Mouse (Mus musculus) limb, embryonic 13.5 days (tissue): ENCODE results near the gene Angel1. TPM values are rescaled to one million over a fixed set of nuclear protein-coding genes. Genes with fewer than 3 reads are reported as not detected.

Experiments
- ATAC-seq: fragments of 200-750 bp; cut with Nextera tagmentation; 2 replicates; pipeline ENCODE4 v1.8.0; 2017; ENCODE audit warnings: low read depth, moderate number of reproducible peaks, moderate TSS enrichment; ENCODE audit not compliant: low FRiP score
- H3K27ac ChIP-seq: fragments of 300-500 bp; sonication (generic); 2 replicates; pipeline ENCODE4 v1.5.1; 2015; ENCODE audit warnings: inconsistent platforms, mild to moderate bottlenecking, moderate library complexity
- H3K27me3 ChIP-seq: fragments of 300-500 bp; sonication (generic); 2 replicates; pipeline ENCODE4 v1.6.1; 2015; ENCODE audit warnings: mild to moderate bottlenecking, inconsistent platforms
- H3K36me3 ChIP-seq: fragments of 300-500 bp; sonication (generic); 2 replicates; pipeline ENCODE4 v1.6.1; 2015; ENCODE audit warnings: inconsistent platforms, mild to moderate bottlenecking, moderate library complexity
- H3K4me1 ChIP-seq: fragments of 300-500 bp; sonication (generic); 2 replicates; pipeline ENCODE4 v1.6.1; 2015; ENCODE audit warnings: inconsistent platforms
- H3K4me2 ChIP-seq: fragments of 300-500 bp; sonication (generic); replicated peaks from 2 replicates; pipeline ENCODE4 v1.6.1; 2015; ENCODE audit warnings: inconsistent platforms, mild to moderate bottlenecking, moderate library complexity
- H3K4me3 ChIP-seq: fragments of 300-500 bp; sonication (generic); 2 replicates; pipeline ENCODE4 v1.5.1; 2015; ENCODE audit warnings: moderate library complexity, mild to moderate bottlenecking, inconsistent platforms
- H3K9ac ChIP-seq: fragments of 300-500 bp; sonication (generic); 2 replicates; pipeline ENCODE4 v1.6.1; 2015; ENCODE audit warnings: mild to moderate bottlenecking, inconsistent platforms
- H3K9me3 ChIP-seq: fragments of 300-500 bp; sonication (generic); 2 replicates; pipeline ENCODE4 v1.6.1; 2016; ENCODE audit warnings: inconsistent platforms
- WGBS: fragments of 180-500 bp; shearing (Covaris S2); methylation state at CpG from one replicate; pipeline ENCODE4 v1.1.7; 2015; 5-methylcytosine and 5-hydroxymethylcytosine counted together
- polyA plus RNA-seq: library from polyadenylated mRNA; unstranded; fragments of >200 nt; fragmentation: Nextera tagmentation; extraction: Ambion mirVana; gene quantifications from 2 replicates; pipeline ENCODE4 v1.2.1, GENCODE M21; 2015

Angel1 gene
- polyA plus RNA-seq, 1 experiment from 2014 or later = 11.0 TPM

DNA sequence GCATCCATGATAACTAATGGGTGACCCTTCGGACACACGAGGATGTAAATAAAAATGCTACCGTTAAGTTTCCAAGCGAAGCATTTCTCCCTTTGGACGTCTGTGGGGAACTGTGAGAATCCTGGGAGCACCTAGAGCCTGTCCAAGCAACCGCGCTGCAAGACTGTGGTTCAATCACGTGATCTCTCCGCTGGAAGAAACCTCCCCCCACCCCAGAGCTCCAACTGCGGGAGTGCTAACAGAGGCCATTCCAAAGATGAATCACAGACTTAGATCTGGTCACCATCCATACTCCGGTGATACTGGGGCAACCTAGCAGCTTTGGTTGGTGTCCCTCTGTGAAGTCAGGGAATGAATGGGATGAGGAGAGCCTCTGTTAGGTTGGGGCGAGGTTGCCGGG, 34.8 kb upstream of the Angel1 start:
- no peak for ATAC-seq
- no peak overlapping the region for H3K4me2 ChIP-seq
- WGBS = 72% methylated on average over 13 of the region's 13 CpGs
- no peak overlapping the region for H3K4me3 ChIP-seq
- H3K27me3 ChIP-seq = no peaks in the 10 kb centered on the region
- H3K27ac ChIP-seq = no peak overlapping the region
- H3K9me3 ChIP-seq = peaks cover 7% of the 10 kb centered on the region; the same call in 1 of the 2 replicates
- no peaks in the 10 kb centered on the region for H3K4me1 ChIP-seq
- no peaks in the 10 kb centered on the region for H3K36me3 ChIP-seq
- H3K9ac ChIP-seq = no peak overlapping the region

DNA sequence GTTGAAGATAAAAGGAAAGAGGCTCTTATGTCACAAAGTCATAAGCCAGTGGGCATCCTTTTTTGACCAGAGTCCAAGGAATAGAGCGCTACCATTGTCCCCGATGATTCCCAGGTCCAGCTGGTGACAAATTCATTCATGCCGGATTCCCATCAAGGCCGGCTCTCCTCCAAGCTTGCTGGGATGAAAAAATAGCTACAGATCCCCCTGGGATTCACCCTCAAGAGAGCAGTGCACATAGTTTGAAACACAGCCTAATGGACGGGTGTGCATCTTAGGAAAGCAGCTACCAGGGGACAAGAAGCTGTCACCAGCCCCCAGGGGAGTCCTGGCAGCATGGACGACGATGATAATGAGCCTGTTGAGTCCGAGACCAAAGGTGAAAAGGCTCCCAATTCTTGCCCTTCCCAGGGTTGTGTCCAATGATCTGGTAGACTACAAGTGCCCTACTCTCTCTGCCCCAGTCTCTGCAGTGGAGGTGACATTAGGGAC, 8.1 kb upstream of the Angel1 start, which contains the start of gene Lrrc74a:
Gene Lrrc74a (plus strand): TSS at position 51 of the 492 bp plus-strand sequence.
- H3K9me3 ChIP-seq = no peaks in the 10 kb centered on the region
- H3K4me3 ChIP-seq = no peak within 1 kb of the TSS
- H3K27ac ChIP-seq = no peak within 1 kb of the TSS
- WGBS = 85% methylated on average over 8 of the region's 8 CpGs
- no peak within 1 kb of the TSS for H3K9ac ChIP-seq
- ATAC-seq = no peak
- no peaks in the 10 kb centered on the region for H3K27me3 ChIP-seq
- no peaks in the 10 kb centered on the region for H3K36me3 ChIP-seq
- no peaks in the 10 kb centered on the region for H3K4me1 ChIP-seq
- H3K4me2 ChIP-seq = no peak within 1 kb of the TSS

DNA sequence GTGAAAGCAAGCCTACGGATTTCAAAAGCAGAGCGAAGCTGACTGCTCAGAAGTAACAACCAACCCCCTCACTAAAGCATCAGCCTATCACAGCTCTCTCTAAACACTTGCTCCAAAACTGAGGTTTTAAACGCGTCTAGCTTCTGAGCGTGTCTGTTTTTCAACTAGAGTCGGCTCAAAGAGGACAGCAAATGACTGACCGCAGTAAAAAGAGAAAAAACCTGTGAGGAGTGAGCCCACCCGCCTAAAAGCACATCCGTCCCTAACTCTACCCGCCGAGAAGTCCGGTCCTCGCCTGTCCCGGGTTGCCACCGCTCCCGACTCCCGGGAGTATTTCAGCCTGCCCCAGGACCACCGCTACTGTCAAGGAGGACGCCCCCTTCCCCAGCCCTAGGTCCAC, 554 bp downstream of the Angel1 start:
- peaks cover 6% of the 10 kb centered on the region; the same call in 1 of the 2 replicates for H3K36me3 ChIP-seq
- H3K9me3 ChIP-seq = no peaks in the 10 kb centered on the region
- peak overlapping the region; percentile 89 for H3K4me2 ChIP-seq
- H3K9ac ChIP-seq = peak overlapping the region; percentile 75
- H3K4me1 ChIP-seq = peaks cover 8% of the 10 kb centered on the region
- peak; percentile 26; the same call in 1 of the 2 replicates for ATAC-seq
- peak overlapping the region; percentile 66; the same call in 1 of the 2 replicates for H3K27ac ChIP-seq
- H3K27me3 ChIP-seq = no peaks in the 10 kb centered on the region
- peak overlapping the region; percentile 68 for H3K4me3 ChIP-seq
- under 1% methylated on average over 19 of the region's 19 CpGs for WGBS

DNA sequence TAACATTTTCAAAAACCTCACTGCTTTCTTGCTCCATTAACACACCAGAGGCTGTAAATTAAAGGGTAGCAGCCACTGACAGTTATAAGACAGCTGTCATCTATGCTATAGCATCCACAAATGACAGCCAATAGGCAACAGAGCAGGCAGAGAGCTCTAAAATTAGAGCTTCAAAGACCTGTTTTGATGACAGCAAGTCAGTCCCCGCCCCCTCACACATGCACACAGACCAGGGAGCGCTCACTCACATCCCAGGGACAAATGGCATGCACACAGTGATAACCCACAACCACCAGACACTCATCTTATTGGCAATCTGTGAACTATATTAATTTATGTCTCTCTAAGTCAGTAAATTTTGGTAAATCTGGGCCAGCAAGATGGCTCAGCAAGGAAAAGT, 2.0 kb downstream of the Angel1 start:
- Histone ChIP-seq H3K4me1 (peaks cover 18% of the 10 kb centered on the region), H3K36me3 (peaks cover 6% of the 10 kb centered on the region; the same call in 1 of the 2 replicates), H3K4me3 (no peak overlapping the region), H3K9ac (no peak overlapping the region), H3K4me2 (no peak overlapping the region), H3K9me3 (no peaks in the 10 kb centered on the region), H3K27me3 (no peaks in the 10 kb centered on the region), H3K27ac (no peak overlapping the region)
- WGBS = 56% methylated on average over 2 of the region's 2 CpGs
- ATAC-seq = no peak

DNA sequence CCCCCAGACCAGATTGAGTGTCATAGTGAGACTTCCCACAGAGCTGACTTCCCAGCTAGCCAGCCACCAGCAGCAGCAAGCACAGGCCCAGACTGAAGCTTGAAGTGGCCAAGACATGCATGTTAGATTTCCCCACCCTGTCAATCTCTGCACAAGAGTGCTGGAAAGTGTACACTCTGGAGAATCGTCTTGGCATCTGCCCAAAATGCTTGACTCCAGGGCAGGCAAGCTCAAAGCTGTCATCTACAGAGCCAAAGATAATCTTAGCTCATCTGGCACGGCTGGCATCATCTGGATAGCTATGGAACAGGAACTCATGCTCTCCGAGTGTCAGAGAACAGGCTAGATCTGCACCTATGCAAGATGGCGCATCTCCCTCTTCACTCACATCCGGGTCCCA, 4.8 kb downstream of the Angel1 start:
- 90% methylated on average over 5 of the region's 5 CpGs for WGBS
- H3K4me1 ChIP-seq = peaks cover 18% of the 10 kb centered on the region
- H3K4me2 ChIP-seq = no peak overlapping the region
- H3K4me3 ChIP-seq = no peak overlapping the region
- ATAC-seq = no peak
- no peaks in the 10 kb centered on the region for H3K9me3 ChIP-seq
- no peaks in the 10 kb centered on the region for H3K27me3 ChIP-seq
- no peak overlapping the region; the same call in 1 of the 2 replicates for H3K9ac ChIP-seq
- H3K36me3 ChIP-seq = peaks cover 17% of the 10 kb centered on the region
- no peak overlapping the region for H3K27ac ChIP-seq

DNA sequence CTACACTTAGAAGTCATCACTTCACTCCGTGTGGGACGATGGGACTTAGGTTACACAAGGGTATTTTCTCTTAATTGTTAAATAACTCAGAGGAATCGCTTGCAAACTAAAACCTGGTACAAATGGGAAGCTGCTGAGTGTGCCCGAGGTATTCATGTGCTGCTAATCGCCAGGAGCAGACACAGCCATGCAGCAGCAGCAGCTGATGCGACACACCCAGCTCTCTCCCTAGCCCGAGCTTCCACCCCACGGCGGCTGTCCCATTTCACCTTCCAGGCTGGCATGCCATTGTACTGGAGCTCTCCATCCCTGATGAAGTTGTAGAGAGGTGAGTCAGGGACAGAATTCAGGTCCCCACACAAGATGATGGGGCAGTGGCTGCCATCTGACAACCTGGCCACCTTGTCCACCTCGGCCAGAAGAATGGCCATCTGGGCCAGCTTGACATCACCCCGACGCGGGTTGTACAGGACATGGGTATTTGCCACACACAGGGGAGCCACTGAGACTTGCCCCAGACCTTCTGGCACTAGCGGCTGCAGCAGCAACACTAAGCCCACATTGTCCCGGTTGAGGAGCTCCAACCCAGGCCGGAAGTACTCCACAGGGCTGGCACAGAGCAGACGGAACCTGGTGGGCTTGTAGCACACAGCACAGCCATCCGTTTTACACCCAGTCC, 6.2 kb downstream of the Angel1 start:
- peak overlapping the region; percentile 74 for H3K27ac ChIP-seq

DNA sequence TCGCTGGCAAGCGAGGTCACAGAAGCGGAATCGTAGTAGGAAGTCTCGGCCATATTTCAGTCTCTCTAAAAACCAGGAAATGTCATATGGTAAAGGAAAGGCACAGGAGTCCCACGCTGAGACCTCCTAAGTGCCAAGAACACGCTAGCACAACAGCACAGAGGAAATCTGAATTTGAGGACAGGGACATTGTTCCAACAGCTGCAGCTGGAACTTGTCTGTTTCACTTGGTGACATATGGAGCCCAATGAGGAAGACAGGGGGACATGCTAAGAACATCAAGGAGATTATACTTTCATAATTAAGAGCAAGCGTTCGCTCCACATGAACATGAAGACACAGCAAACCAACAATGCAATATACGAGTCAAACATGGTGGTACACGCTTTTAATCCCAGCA, 9.3 kb downstream of the Angel1 start:
- H3K36me3 ChIP-seq = peaks cover 19% of the 10 kb centered on the region
- no peak overlapping the region for H3K4me2 ChIP-seq
- no peak overlapping the region for H3K4me3 ChIP-seq
- no peak overlapping the region for H3K9ac ChIP-seq
- no peaks in the 10 kb centered on the region for H3K27me3 ChIP-seq
- ATAC-seq = no peak
- H3K27ac ChIP-seq = no peak overlapping the region
- peaks cover 10% of the 10 kb centered on the region for H3K4me1 ChIP-seq
- WGBS = 91% methylated on average over 11 of the region's 11 CpGs
- no peaks in the 10 kb centered on the region for H3K9me3 ChIP-seq

More for the DNA sequence above, 6.2 kb downstream of the Angel1 start:
- no peak overlapping the region for H3K4me3 ChIP-seq
- H3K9ac ChIP-seq = 0 out of 2 replicates have a peak overlapping the region, but pooled peaks have one; percentile 13
- peaks cover 19% of the 10 kb centered on the region for H3K36me3 ChIP-seq
- WGBS = 74% methylated on average over 18 of the region's 18 CpGs
- no peak for ATAC-seq
- peaks cover 16% of the 10 kb centered on the region for H3K4me1 ChIP-seq
- H3K27me3 ChIP-seq = no peaks in the 10 kb centered on the region
- H3K9me3 ChIP-seq = no peaks in the 10 kb centered on the region
- no peak overlapping the region for H3K4me2 ChIP-seq

DNA sequence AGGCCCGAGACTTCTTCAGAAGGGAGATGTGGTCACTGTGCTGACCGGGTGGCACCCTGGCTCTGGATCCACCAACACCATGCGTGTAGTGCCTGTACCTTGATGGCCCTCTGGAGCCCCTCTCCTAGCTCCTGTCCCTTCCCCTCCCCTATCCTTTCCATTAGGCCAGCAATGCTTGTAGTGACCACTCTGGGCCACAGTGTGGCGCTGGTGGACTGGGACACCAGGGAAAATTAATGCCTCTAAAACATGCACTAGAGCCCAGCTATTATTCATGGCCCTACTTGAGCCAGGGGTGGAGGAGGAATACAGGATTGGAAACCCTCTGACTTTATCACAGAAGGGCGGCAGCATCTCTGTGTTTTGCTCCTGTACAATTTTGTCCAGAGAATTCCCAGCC, 10.9 kb downstream of the Angel1 start:
- Histone ChIP-seq H3K27me3 (no peaks in the 10 kb centered on the region), H3K4me1 (peaks cover 9% of the 10 kb centered on the region), H3K9me3 (no peaks in the 10 kb centered on the region), H3K36me3 (peaks cover 18% of the 10 kb centered on the region), H3K4me2 (no peak overlapping the region), H3K9ac (no peak overlapping the region), H3K27ac (no peak overlapping the region), H3K4me3 (no peak overlapping the region)
- no peak for ATAC-seq
- WGBS = 47% methylated on average over 5 of the region's 5 CpGs

DNA sequence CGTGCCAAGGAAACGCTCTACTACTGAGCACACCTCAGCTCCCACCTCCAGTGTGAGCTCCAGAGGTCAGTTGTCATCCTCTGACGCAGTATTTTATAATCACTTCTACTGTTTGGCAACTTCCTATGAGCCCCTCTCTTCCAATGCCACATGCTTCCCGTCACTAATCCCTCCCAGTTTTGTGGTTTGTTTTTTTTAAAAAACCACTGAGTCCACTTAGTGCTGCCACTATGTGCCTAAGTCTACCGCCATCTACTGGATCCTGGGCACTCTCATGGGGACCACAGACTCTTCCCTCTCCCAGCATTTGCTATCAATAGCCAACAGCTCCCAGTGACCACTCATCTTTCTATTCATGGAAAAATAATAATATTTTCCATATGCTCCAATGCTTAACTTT, 12.2 kb downstream of the Angel1 start:
- no peaks in the 10 kb centered on the region for H3K27me3 ChIP-seq
- no peak overlapping the region for H3K9ac ChIP-seq
- H3K36me3 ChIP-seq = peaks cover 18% of the 10 kb centered on the region
- H3K27ac ChIP-seq = no peak overlapping the region
- WGBS = 67% methylated on average over 5 of the region's 5 CpGs
- H3K4me1 ChIP-seq = no peaks in the 10 kb centered on the region
- H3K4me2 ChIP-seq = no peak overlapping the region
- no peaks in the 10 kb centered on the region for H3K9me3 ChIP-seq
- no peak overlapping the region for H3K4me3 ChIP-seq
- ATAC-seq = no peak

DNA sequence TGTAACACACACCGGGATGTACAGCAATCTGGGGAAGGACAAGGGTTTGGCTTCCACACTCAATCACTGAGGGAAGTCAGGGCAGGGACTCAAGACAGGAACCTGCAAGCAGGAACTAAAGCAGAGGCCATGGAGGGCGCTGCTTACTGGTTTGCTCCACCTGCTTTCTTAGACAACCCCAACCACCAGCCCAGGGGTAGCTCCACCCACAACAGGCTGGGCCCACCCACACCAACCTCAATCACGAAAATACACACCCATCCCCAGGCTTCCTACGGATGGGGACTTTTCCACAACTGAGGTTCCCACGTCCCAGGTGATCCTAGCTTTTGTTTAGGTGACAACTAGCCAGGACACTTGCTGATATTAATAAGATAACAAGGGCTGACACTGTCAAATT, 20.4 kb downstream of the Angel1 start:
- ATAC-seq = no peak
- Histone ChIP-seq H3K27me3 (no peaks in the 10 kb centered on the region), H3K4me2 (no peak overlapping the region), H3K27ac (no peak overlapping the region), H3K4me3 (no peak overlapping the region), H3K4me1 (no peaks in the 10 kb centered on the region), H3K36me3 (peaks cover 32% of the 10 kb centered on the region), H3K9me3 (no peaks in the 10 kb centered on the region), H3K9ac (no peak overlapping the region)
- 84% methylated on average over 5 of the region's 5 CpGs for WGBS

DNA sequence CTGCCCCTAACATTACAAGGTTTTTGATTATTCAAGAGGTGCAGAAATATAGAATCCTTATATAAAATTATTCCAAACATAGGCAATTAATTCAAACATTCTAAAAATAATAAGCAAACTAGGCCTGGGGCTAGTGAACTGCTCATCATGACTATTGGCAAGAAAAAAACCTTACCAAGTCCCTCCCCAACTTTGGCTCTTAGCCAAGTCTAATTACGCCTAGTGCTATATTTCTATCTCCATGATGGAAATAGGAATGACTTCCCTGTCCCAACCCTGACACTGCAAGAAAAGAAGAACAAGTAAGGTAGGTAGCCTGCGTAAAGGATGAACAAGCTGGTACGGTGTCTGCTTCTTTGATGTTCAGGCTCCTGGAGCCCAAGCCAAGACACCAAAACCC, 23.6 kb downstream of the Angel1 start:
- H3K4me1 ChIP-seq = peaks cover 9% of the 10 kb centered on the region
- no peak overlapping the region for H3K9ac ChIP-seq
- no peak overlapping the region for H3K27ac ChIP-seq
- 90% methylated on average over 3 of the region's 3 CpGs for WGBS
- ATAC-seq = no peak
- H3K27me3 ChIP-seq = no peaks in the 10 kb centered on the region
- no peak overlapping the region for H3K4me2 ChIP-seq
- no peak overlapping the region for H3K4me3 ChIP-seq
- H3K9me3 ChIP-seq = no peaks in the 10 kb centered on the region
- peaks cover 32% of the 10 kb centered on the region for H3K36me3 ChIP-seq

DNA sequence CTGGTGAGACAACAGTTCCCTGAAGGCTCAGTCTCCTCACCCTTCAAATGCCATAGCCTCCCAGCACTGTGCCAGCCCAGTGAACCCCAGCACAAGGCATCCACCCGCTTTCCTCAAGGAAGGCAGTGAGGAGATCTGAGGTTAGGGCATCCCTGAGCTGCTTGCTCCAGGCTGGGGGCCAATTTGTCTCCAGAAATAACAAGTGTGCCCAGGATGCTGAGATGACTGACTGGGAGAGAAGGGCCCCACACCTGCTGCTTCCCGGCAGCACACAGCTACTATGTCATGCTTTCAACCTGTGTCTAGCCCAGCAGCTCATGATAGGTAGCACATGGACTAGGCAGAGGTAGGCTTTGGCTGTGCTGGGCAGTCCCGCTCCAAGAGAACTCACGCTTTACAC, 24.8 kb downstream of the Angel1 start:
- Histone ChIP-seq H3K4me1 (peaks cover 9% of the 10 kb centered on the region), H3K9ac (no peak overlapping the region), H3K4me2 (no peak overlapping the region), H3K9me3 (no peaks in the 10 kb centered on the region), H3K4me3 (no peak overlapping the region), H3K36me3 (peaks cover 42% of the 10 kb centered on the region), H3K27me3 (no peaks in the 10 kb centered on the region), H3K27ac (no peak overlapping the region)
- ATAC-seq = no peak
- WGBS = 88% methylated on average over 4 of the region's 4 CpGs

DNA sequence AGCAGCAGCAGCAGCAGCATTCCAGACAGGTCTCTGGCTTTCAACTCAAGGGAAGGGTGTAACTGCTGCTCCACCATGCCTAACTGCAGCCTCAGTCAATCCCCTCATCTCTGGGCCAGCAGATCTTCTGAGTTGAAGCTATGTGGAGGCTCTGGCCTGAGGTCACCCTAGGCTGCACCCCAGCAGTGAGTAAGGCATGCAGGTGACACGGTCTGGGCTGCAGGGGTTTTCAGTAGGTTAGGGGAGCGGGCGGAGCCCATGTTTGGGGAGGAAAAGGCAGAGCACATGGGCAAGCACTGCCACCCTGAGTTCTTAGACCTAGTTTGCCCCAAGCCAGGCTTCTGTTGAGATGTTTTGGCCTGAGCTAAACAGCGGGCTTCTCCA, 25.3 kb downstream of the Angel1 start:
- no peak for ATAC-seq
- H3K9ac ChIP-seq = no peak overlapping the region
- WGBS = 77% methylated on average over 4 of the region's 4 CpGs
- peaks cover 46% of the 10 kb centered on the region for H3K36me3 ChIP-seq
- peaks cover 9% of the 10 kb centered on the region for H3K4me1 ChIP-seq
- no peak overlapping the region for H3K27ac ChIP-seq
- H3K27me3 ChIP-seq = no peaks in the 10 kb centered on the region
- H3K4me3 ChIP-seq = no peak overlapping the region
- no peaks in the 10 kb centered on the region for H3K9me3 ChIP-seq
- H3K4me2 ChIP-seq = no peak overlapping the region
